Mouse (Mus musculus): ENCODE results near the gene Akap1. TPM values are rescaled to one million over a fixed set of nuclear protein-coding genes. Genes with fewer than 3 reads are reported as not detected.

Akap1 gene
- polyA plus RNA-seq, 1 experiment: 48.2 TPM

GRCm38 (mm10) chr11:88855795-88856194, 8.6 kb downstream of the Akap1 start:
- no peak overlapping the region for H3K9ac ChIP-seq (ENCODE audit: low read depth, poor library complexity, severe bottlenecking)
- no peak for TF ChIP-seq POLR2A (IDR thresholded peaks at IDR 0.05; ENCODE audit: insufficient read depth, low read length)
- TF ChIP-seq EP300 (IDR thresholded peaks at IDR 0.05; ENCODE audit: insufficient read depth, low read depth, low read length): no peak
- no peak for TF ChIP-seq CTCF (IDR thresholded peaks at IDR 0.05; ENCODE audit: low read depth, low read length)
- H3K4me3 ChIP-seq (ENCODE audit: low read depth, low read length): no peak overlapping the region
- no peaks in the 10 kb centered on the region for H3K36me3 ChIP-seq (ENCODE audit: control insufficient read depth, insufficient read depth, low read length, poor library complexity, severe bottlenecking)
- peaks cover 7% of the 10 kb centered on the region for H3K4me1 ChIP-seq (ENCODE audit: control insufficient read depth, insufficient read depth, low read length)
- no peaks in the 10 kb centered on the region for H3K27me3 ChIP-seq (ENCODE audit: control insufficient read depth, insufficient read depth, low read length, poor library complexity, severe bottlenecking)
- no peak overlapping the region for H3K27ac ChIP-seq (ENCODE audit: insufficient read depth, low read length)
- H3K9me3 ChIP-seq (replicated peaks; ENCODE audit: control insufficient read depth, insufficient read depth, low read length, poor library complexity, severe bottlenecking): no peaks in the 10 kb centered on the region

DNA sequence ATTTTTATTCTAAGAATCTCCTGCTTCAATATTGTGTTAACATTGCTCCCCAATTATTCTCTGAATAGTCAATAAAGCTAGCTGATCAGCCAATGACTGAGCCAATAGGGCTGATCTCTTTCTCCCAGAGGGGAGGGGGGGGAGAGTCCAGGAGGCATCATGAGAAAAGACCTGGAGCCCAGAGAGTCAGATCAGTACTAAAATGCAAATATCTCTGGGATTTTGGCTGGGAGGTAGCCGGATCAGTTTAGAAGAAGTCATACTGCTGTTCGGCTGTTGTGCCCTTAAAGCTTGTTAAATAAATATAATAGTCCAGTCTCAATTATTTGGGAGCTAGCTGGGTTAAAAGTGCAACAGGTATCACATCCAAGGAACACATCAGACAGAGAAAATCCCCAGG, 10.8 kb downstream of the Akap1 start:
- Histone ChIP-seq H3K9ac (ENCODE audit: low read depth, poor library complexity, severe bottlenecking) (no peak overlapping the region), H3K36me3 (ENCODE audit: control insufficient read depth, insufficient read depth, low read length, poor library complexity, severe bottlenecking) (no peaks in the 10 kb centered on the region), H3K4me1 (ENCODE audit: control insufficient read depth, insufficient read depth, low read length) (peaks cover 4% of the 10 kb centered on the region), H3K4me3 (ENCODE audit: low read depth, low read length) (no peak overlapping the region), H3K27me3 (ENCODE audit: control insufficient read depth, insufficient read depth, low read length, poor library complexity, severe bottlenecking) (no peaks in the 10 kb centered on the region), H3K27ac (ENCODE audit: insufficient read depth, low read length) (no peak overlapping the region), H3K9me3 (replicated peaks; ENCODE audit: control insufficient read depth, insufficient read depth, low read length, poor library complexity, severe bottlenecking) (no peaks in the 10 kb centered on the region)
- no peak for TF ChIP-seq CTCF (IDR thresholded peaks at IDR 0.05; ENCODE audit: low read depth, low read length)
- TF ChIP-seq EP300 (IDR thresholded peaks at IDR 0.05; ENCODE audit: insufficient read depth, low read depth, low read length): no peak
- no peak for TF ChIP-seq POLR2A (IDR thresholded peaks at IDR 0.05; ENCODE audit: insufficient read depth, low read length)

DNA sequence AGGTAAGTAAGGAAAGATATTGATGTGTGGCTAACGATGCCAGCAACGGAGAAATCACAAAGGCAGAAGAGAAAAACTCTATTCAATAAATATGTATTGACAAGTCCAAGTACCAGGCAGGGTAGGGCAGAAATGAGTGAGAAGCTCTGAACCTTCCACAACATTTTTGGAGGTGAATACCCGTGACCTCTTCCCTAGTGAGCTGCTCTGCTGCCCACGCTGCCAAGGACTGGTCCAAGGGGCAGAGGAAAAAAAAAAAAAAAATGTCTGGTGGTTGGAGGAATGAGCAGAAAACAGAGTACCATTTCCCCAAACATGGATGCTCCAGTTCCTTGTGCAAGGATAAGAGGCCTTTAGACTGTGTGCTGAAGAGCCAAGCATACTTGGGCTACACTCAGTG, 11.6 kb downstream of the Akap1 start:
- no peak overlapping the region for H3K9ac ChIP-seq (ENCODE audit: low read depth, poor library complexity, severe bottlenecking)
- no peaks in the 10 kb centered on the region for H3K27me3 ChIP-seq (ENCODE audit: control insufficient read depth, insufficient read depth, low read length, poor library complexity, severe bottlenecking)
- no peaks in the 10 kb centered on the region for H3K9me3 ChIP-seq (replicated peaks; ENCODE audit: control insufficient read depth, insufficient read depth, low read length, poor library complexity, severe bottlenecking)
- H3K27ac ChIP-seq (ENCODE audit: insufficient read depth, low read length): no peak overlapping the region
- H3K4me3 ChIP-seq (ENCODE audit: low read depth, low read length): no peak overlapping the region
- H3K4me1 ChIP-seq (ENCODE audit: control insufficient read depth, insufficient read depth, low read length): peaks cover 4% of the 10 kb centered on the region
- H3K36me3 ChIP-seq (ENCODE audit: control insufficient read depth, insufficient read depth, low read length, poor library complexity, severe bottlenecking): no peaks in the 10 kb centered on the region
- no peak for TF ChIP-seq POLR2A (IDR thresholded peaks at IDR 0.05; ENCODE audit: insufficient read depth, low read length)
- no peak for TF ChIP-seq CTCF (IDR thresholded peaks at IDR 0.05; ENCODE audit: low read depth, low read length)
- no peak for TF ChIP-seq EP300 (IDR thresholded peaks at IDR 0.05; ENCODE audit: insufficient read depth, low read depth, low read length)

GRCm38 (mm10) chr11:88851049-88851825, 13.1 kb downstream of the Akap1 start:
- Histone ChIP-seq H3K4me3 (ENCODE audit: low read depth, low read length) (no peak overlapping the region), H3K36me3 (ENCODE audit: control insufficient read depth, insufficient read depth, low read length, poor library complexity, severe bottlenecking) (no peaks in the 10 kb centered on the region), H3K27ac (ENCODE audit: insufficient read depth, low read length) (no peak overlapping the region), H3K27me3 (ENCODE audit: control insufficient read depth, insufficient read depth, low read length, poor library complexity, severe bottlenecking) (no peaks in the 10 kb centered on the region), H3K9me3 (replicated peaks; ENCODE audit: control insufficient read depth, insufficient read depth, low read length, poor library complexity, severe bottlenecking) (no peaks in the 10 kb centered on the region), H3K9ac (ENCODE audit: low read depth, poor library complexity, severe bottlenecking) (no peak overlapping the region), H3K4me1 (ENCODE audit: control insufficient read depth, insufficient read depth, low read length) (no peaks in the 10 kb centered on the region)
- TF ChIP-seq POLR2A (IDR thresholded peaks at IDR 0.05; ENCODE audit: insufficient read depth, low read length): no peak
- TF ChIP-seq CTCF (IDR thresholded peaks at IDR 0.05; ENCODE audit: low read depth, low read length): no peak
- no peak for TF ChIP-seq EP300 (IDR thresholded peaks at IDR 0.05; ENCODE audit: insufficient read depth, low read depth, low read length)

DNA sequence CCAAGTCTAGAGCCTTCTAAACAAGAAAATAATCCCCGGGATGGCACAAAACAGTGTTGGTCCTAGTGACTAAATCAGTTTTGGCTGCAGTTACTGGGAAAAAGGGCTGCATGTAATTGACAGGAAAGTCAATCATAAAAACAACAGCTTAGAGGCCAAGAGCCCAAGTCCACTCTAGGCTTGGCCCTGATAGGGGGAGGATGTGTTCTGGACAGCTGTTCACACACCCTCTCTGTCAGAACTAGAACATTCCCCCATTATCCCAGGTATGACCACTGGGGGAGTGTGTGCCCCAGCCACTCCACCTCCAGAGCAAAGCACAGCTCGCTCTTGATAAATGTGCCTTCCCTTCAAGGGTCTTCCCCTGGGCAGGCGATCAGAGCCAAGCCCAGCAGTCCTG, 14.7 kb downstream of the Akap1 start:
- no peak overlapping the region for H3K9ac ChIP-seq (ENCODE audit: low read depth, poor library complexity, severe bottlenecking)
- H3K27ac ChIP-seq (ENCODE audit: insufficient read depth, low read length): no peak overlapping the region
- no peaks in the 10 kb centered on the region for H3K9me3 ChIP-seq (replicated peaks; ENCODE audit: control insufficient read depth, insufficient read depth, low read length, poor library complexity, severe bottlenecking)
- H3K4me1 ChIP-seq (ENCODE audit: control insufficient read depth, insufficient read depth, low read length): no peaks in the 10 kb centered on the region
- no peak overlapping the region for H3K4me3 ChIP-seq (ENCODE audit: low read depth, low read length)
- no peaks in the 10 kb centered on the region for H3K27me3 ChIP-seq (ENCODE audit: control insufficient read depth, insufficient read depth, low read length, poor library complexity, severe bottlenecking)
- H3K36me3 ChIP-seq (ENCODE audit: control insufficient read depth, insufficient read depth, low read length, poor library complexity, severe bottlenecking): peaks cover 12% of the 10 kb centered on the region
- no peak for TF ChIP-seq EP300 (IDR thresholded peaks at IDR 0.05; ENCODE audit: insufficient read depth, low read depth, low read length)
- TF ChIP-seq POLR2A (IDR thresholded peaks at IDR 0.05; ENCODE audit: insufficient read depth, low read length): no peak
- no peak for TF ChIP-seq CTCF (IDR thresholded peaks at IDR 0.05; ENCODE audit: low read depth, low read length)

GRCm38 (mm10) chr11:88849284-88849683, 15.1 kb downstream of the Akap1 start:
- Histone ChIP-seq H3K9me3 (replicated peaks; ENCODE audit: control insufficient read depth, insufficient read depth, low read length, poor library complexity, severe bottlenecking) (no peaks in the 10 kb centered on the region), H3K9ac (ENCODE audit: low read depth, poor library complexity, severe bottlenecking) (no peak overlapping the region), H3K36me3 (ENCODE audit: control insufficient read depth, insufficient read depth, low read length, poor library complexity, severe bottlenecking) (peaks cover 16% of the 10 kb centered on the region), H3K4me1 (ENCODE audit: control insufficient read depth, insufficient read depth, low read length) (peaks cover 2% of the 10 kb centered on the region), H3K27me3 (ENCODE audit: control insufficient read depth, insufficient read depth, low read length, poor library complexity, severe bottlenecking) (no peaks in the 10 kb centered on the region), H3K4me3 (ENCODE audit: low read depth, low read length) (no peak overlapping the region), H3K27ac (ENCODE audit: insufficient read depth, low read length) (no peak overlapping the region)
- TF ChIP-seq CTCF (IDR thresholded peaks at IDR 0.05; ENCODE audit: low read depth, low read length) (no peak), EP300 (IDR thresholded peaks at IDR 0.05; ENCODE audit: insufficient read depth, low read depth, low read length) (no peak), POLR2A (IDR thresholded peaks at IDR 0.05; ENCODE audit: insufficient read depth, low read length) (no peak)
